Mouse (Mus musculus) cerebellum, postnatal 14 days (tissue): ENCODE data around the gene Prkar2b.

Source experiments
- DNase-seq, 2 experiments: peaks; one replicate each; pipeline ENCODE4 v3.0.0; 2021; ENCODE audit warnings: mixed read lengths in 2 of 2

The Prkar2b gene

GRCm38 (mm10) chr12:31965517-31966212 is 95.4 kb downstream of the Prkar2b start:
- no peak for DNase-seq

GRCm38 (mm10) chr12:31964074-31964473 is 97.0 kb downstream of the Prkar2b start:
- no peak for DNase-seq

- DNase-seq: no peak
Measured at GRCm38 (mm10) chr12:31955843-31956242, 105.3 kb downstream of the Prkar2b start.

- no peak for DNase-seq
Measured at GRCm38 (mm10) chr12:31950659-31951031, 110.5 kb downstream of the Prkar2b start.

- DNase-seq: peak; percentile 100
Measured at GRCm38 (mm10) chr12:31949759-31950658, 111.1 kb downstream of the Prkar2b start, which contains the start of gene Hbp1. TSS of gene Hbp1 (minus strand) at chr12:31950535.

GRCm38 (mm10) chr12:31949193-31949741 is 111.8 kb downstream of the Prkar2b start:
- DNase-seq: peak; percentile 95 to 97

GRCm38 (mm10) chr12:31948101-31949000 is 112.7 kb downstream of the Prkar2b start:
- no peak for DNase-seq

- peak; percentile 29 to 51 for DNase-seq
Measured at GRCm38 (mm10) chr12:31947476-31947875, 113.6 kb downstream of the Prkar2b start.

- no peak for DNase-seq
Measured at GRCm38 (mm10) chr12:31944405-31944804, 116.7 kb downstream of the Prkar2b start.

- no peak for DNase-seq
Measured at GRCm38 (mm10) chr12:31943020-31943654, 118.0 kb downstream of the Prkar2b start.

- DNase-seq: no peak
Measured at GRCm38 (mm10) chr12:31939026-31939425, 122.1 kb downstream of the Prkar2b start.

GRCm38 (mm10) chr12:31938391-31938997 is 122.6 kb downstream of the Prkar2b start:
- no peak for DNase-seq

GRCm38 (mm10) chr12:31937613-31938012 is 123.5 kb downstream of the Prkar2b start:
- no peak for DNase-seq

GRCm38 (mm10) chr12:31936657-31937300 is 124.3 kb downstream of the Prkar2b start:
- DNase-seq: no peak

GRCm38 (mm10) chr12:31931818-31932217 is 129.3 kb downstream of the Prkar2b start:
- DNase-seq: no peak

- no peak for DNase-seq
Measured at GRCm38 (mm10) chr12:31928498-31928897, 132.6 kb downstream of the Prkar2b start.

- DNase-seq: peak; percentile 97 to 98
Measured at GRCm38 (mm10) chr12:31926661-31927061, 134.4 kb downstream of the Prkar2b start.

GRCm38 (mm10) chr12:31925343-31925742 is 135.8 kb downstream of the Prkar2b start:
- DNase-seq: no peak

GRCm38 (mm10) chr12:31924135-31924534 is 137.0 kb downstream of the Prkar2b start:
- DNase-seq: no peak

GRCm38 (mm10) chr12:31920464-31921405 is 140.4 kb downstream of the Prkar2b start:
- DNase-seq: no peak
